Mouse (Mus musculus) brain, embryonic 14.5 days (tissue): Measurements from ENCODE around the gene Rec8.

Experiments
- CTCF ChIP-seq: fragments of 200-500 bp; IDR thresholded peaks from 2 replicates; pipeline ENCODE4 v1.5.1; 2012; ENCODE audit warnings: inconsistent platforms, mild to moderate bottlenecking, moderate library complexity, borderline replicate concordance; ENCODE audit not compliant: insufficient read depth, insufficient read length; ENCODE audit errors: extremely low read depth
- POLR2A ChIP-seq: fragments of 200-500 bp; IDR thresholded peaks from 2 replicates; pipeline ENCODE4 v1.6.1; 2012; ENCODE audit warnings: mild to moderate bottlenecking, inconsistent platforms, borderline replicate concordance; ENCODE audit not compliant: poor library complexity, insufficient read depth, insufficient read length, severe bottlenecking; ENCODE audit errors: extremely low read depth

DNA sequence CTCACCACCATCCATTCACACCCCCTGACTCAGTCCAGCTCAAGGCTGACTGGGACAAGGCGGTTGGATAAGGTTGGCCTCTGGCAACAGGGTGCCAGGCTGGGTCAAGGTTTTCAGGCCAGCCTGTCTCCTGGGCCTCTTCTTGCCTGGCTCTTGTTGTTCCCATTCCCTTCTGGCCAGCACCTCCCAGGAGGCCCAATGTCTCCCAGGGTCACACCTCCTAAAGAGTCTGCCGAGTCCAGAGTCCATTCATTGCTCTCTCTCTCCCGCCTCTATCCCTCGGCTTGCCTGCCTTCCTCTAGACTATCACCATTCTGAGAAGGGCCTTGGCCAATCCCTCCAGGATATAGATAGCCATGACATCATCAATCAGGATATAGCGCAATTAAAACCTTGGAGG lies 40.2 kb downstream of the Rec8 start:
- TF ChIP-seq CTCF (no peak), POLR2A (no peak)
